Mouse (Mus musculus): ENCODE measurements around the gene Psmd6. TPM values are rescaled to one million over a fixed set of nuclear protein-coding genes. Genes with fewer than 3 reads are reported as not detected.

Gene Psmd6
- polyA plus RNA-seq (2021; fragmentation: Nextera tagmentation), result 150 and 154 TPM in 2 replicates
- long read RNA-seq, experiment 1, transcript Psmd6-201 (8 exons, 1,387 nt), result major isoform, 203 of 220 reads
- long read RNA-seq, experiment 1, partial matches to known transcripts, result 10 of 220 reads
- long read RNA-seq, experiment 1, other reads (novel, unspliced or antisense), result 7 of 220 reads
- long read RNA-seq, experiment 2, transcript Psmd6-201 (8 exons, 1,387 nt), result major isoform, 518 of 540 reads
- long read RNA-seq, experiment 2, partial matches to known transcripts, result 11 of 540 reads
- long read RNA-seq, experiment 2, other reads (novel, unspliced or antisense), result 11 of 540 reads

GRCm38 (mm10) chr14:14120230-14121096, at the start of gene Psmd6:
TSS of gene Psmd6 (minus strand) at chr14:14120984.

Other genes with a start within 250 kb of the Psmd6 start
- not detected in 2 replicates for gene Gm281, start 206.5 kb downstream of the Psmd6 start, polyA plus RNA-seq (2021; fragmentation: Nextera tagmentation)
- 1.6 and 1.7 TPM in 2 replicates for gene Atxn7, start 159.5 kb downstream of the Psmd6 start, polyA plus RNA-seq (2021; fragmentation: Nextera tagmentation)
- 101 and 112 TPM in 2 replicates for gene Thoc7, start 159.1 kb downstream of the Psmd6 start, polyA plus RNA-seq (2021; fragmentation: Nextera tagmentation)
- gene Olfr720, start 65.9 kb upstream of the Psmd6 start, polyA plus RNA-seq (2021; fragmentation: Nextera tagmentation), result not detected in 2 replicates
- not detected in 2 replicates for gene Olfr31, start 201.8 kb upstream of the Psmd6 start, polyA plus RNA-seq (2021; fragmentation: Nextera tagmentation)
- 0.36 and 0.38 TPM in 2 replicates for gene Il3ra, start 225.3 kb upstream of the Psmd6 start, polyA plus RNA-seq (2021; fragmentation: Nextera tagmentation)

Measured in layer of hippocampus, adult 6 months (tissue).